Mouse (Mus musculus): Measurements from ENCODE around the gene Cobl.

Cobl gene

GRCm38 (mm10) chr11:12445222-12445621, 19.5 kb downstream of the Cobl start:
- DNase-seq (ENCODE audit: low read depth, low spot score): no peak

GRCm38 (mm10) chr11:12444215-12444614, 20.5 kb downstream of the Cobl start:
- no peak for DNase-seq (ENCODE audit: low read depth, low spot score)

GRCm38 (mm10) chr11:12443614-12444013, 21.1 kb downstream of the Cobl start:
- DNase-seq (ENCODE audit: low read depth, low spot score): no peak

GRCm38 (mm10) chr11:12443185-12443584, 21.6 kb downstream of the Cobl start:
- DNase-seq (ENCODE audit: low read depth, low spot score): no peak

GRCm38 (mm10) chr11:12442283-12442682, 22.5 kb downstream of the Cobl start:
- DNase-seq (ENCODE audit: low read depth, low spot score): no peak

GRCm38 (mm10) chr11:12435905-12436304, 28.9 kb downstream of the Cobl start:
- no peak for DNase-seq (ENCODE audit: low read depth, low spot score)

GRCm38 (mm10) chr11:12435018-12435417, 29.7 kb downstream of the Cobl start:
- DNase-seq (ENCODE audit: low read depth, low spot score): no peak

GRCm38 (mm10) chr11:12434597-12434996, 30.2 kb downstream of the Cobl start:
- DNase-seq (ENCODE audit: low read depth, low spot score): no peak

- no peak for DNase-seq (ENCODE audit: low read depth, low spot score)
Observed at GRCm38 (mm10) chr11:12431911-12432310, 32.8 kb downstream of the Cobl start.

GRCm38 (mm10) chr11:12430231-12431041, 34.3 kb downstream of the Cobl start:
- no peak for DNase-seq (ENCODE audit: low read depth, low spot score)

GRCm38 (mm10) chr11:12426746-12427145, 38.0 kb downstream of the Cobl start:
- DNase-seq (ENCODE audit: low read depth, low spot score): no peak

GRCm38 (mm10) chr11:12424205-12424604, 40.6 kb downstream of the Cobl start:
- DNase-seq (ENCODE audit: low read depth, low spot score): no peak

GRCm38 (mm10) chr11:12421183-12421582, 43.6 kb downstream of the Cobl start:
- DNase-seq (ENCODE audit: low read depth, low spot score): no peak

- no peak for DNase-seq (ENCODE audit: low read depth, low spot score)
Observed at GRCm38 (mm10) chr11:12420146-12420545, 44.6 kb downstream of the Cobl start.

GRCm38 (mm10) chr11:12416899-12417298, 47.9 kb downstream of the Cobl start:
- no peak for DNase-seq (ENCODE audit: low read depth, low spot score)

GRCm38 (mm10) chr11:12415329-12415728, 49.4 kb downstream of the Cobl start:
- DNase-seq (ENCODE audit: low read depth, low spot score): no peak

- DNase-seq (ENCODE audit: low read depth, low spot score): no peak
Observed at GRCm38 (mm10) chr11:12411950-12412349, 52.8 kb downstream of the Cobl start.

- no peak for DNase-seq (ENCODE audit: low read depth, low spot score)
Observed at GRCm38 (mm10) chr11:12411075-12411807, 53.5 kb downstream of the Cobl start.

- no peak for DNase-seq (ENCODE audit: low read depth, low spot score)
Observed at GRCm38 (mm10) chr11:12409463-12409862, 55.3 kb downstream of the Cobl start.

GRCm38 (mm10) chr11:12407834-12408233, 56.9 kb downstream of the Cobl start:
- DNase-seq (ENCODE audit: low read depth, low spot score): no peak

GRCm38 (mm10) chr11:12399903-12400302, 64.9 kb downstream of the Cobl start:
- DNase-seq (ENCODE audit: low read depth, low spot score): no peak

GRCm38 (mm10) chr11:12396196-12396595, 68.6 kb downstream of the Cobl start:
- DNase-seq (ENCODE audit: low read depth, low spot score): no peak

- DNase-seq (ENCODE audit: low read depth, low spot score): no peak
Observed at GRCm38 (mm10) chr11:12394701-12395100, 70.1 kb downstream of the Cobl start.
